ENCODE assay signal across 9 mouse cellular contexts in genomic region chr11:94420325-94420724, GRCm38 (mm10). TPM values are rescaled to one million over a fixed set of nuclear protein-coding genes. Genes with fewer than 3 reads are reported as not detected.
DNase-seq lines count a peak whose midpoint lies in the region; ATAC-seq and TF ChIP-seq lines count a peak whose summit lies in the region.
"Had no signal": no experiment of that assay in that cellular context is flagged by ENCODE, and none has a peak within 500 bp of the region (broad histone marks: within the 10 kb centered on the region; RNA-seq: fewer than 3 reads in every experiment).

No protein-coding gene starts in this region.

- no peaks in the 10 kb centered on the region for H3K27me3 ChIP-seq in heart, adult 2 months (ENCODE audit: control insufficient read depth, insufficient read depth, low read length)
- H3K27me3 ChIP-seq in heart, embryonic 12.5 days (replicated peaks), result peaks cover 81% of the 10 kb centered on the region
- no peaks in the 10 kb centered on the region for H3K27me3 ChIP-seq in lung, embryonic 16.5 days (ENCODE audit: control insufficient read depth, insufficient read depth, low read depth, low read length)
- H3K27me3 ChIP-seq: lung, embryonic 15.5 days had no signal

- 22% methylated on average over 7 of the region's 7 CpGs for whole genome bisulfite sequencing in heart, adult 2 months
- 32% methylated on average over 7 of the region's 7 CpGs for WGBS in heart, embryonic 12.5 days
- 12% methylated on average over 7 of the region's 7 CpGs for WGBS in lung, embryonic 16.5 days

- H3K36me3 ChIP-seq in heart, adult 2 months (ENCODE audit: control insufficient read depth, insufficient read depth, low read length), result no peaks in the 10 kb centered on the region
- no peaks in the 10 kb centered on the region for H3K36me3 ChIP-seq in heart, embryonic 12.5 days
- no peaks in the 10 kb centered on the region for H3K36me3 ChIP-seq in lung, embryonic 16.5 days (ENCODE audit: control insufficient read depth, insufficient read depth, low read length)

- ATAC-seq in heart, embryonic 12.5 days (ENCODE audit: insufficient number of reproducible peaks, low FRiP score), result no peak
- 0 out of 2 replicates have a peak, but pooled peaks have one; percentile 41 for ATAC-seq in lung, embryonic 16.5 days (ENCODE audit: low read depth)
- ATAC-seq in erythroblast, adult 5-6 weeks (replicated peaks; ENCODE audit: low FRiP score, poor library complexity, severe bottlenecking), result no peak

- H3K4me1 ChIP-seq in heart, adult 2 months (ENCODE audit: control insufficient read depth, insufficient read depth, low read length), result no peaks in the 10 kb centered on the region
- H3K4me1 ChIP-seq in heart, embryonic 12.5 days (replicated peaks), result peaks cover 18% of the 10 kb centered on the region; the same call in 1 of the 2 replicates
- no peaks in the 10 kb centered on the region for H3K4me1 ChIP-seq in lung, embryonic 16.5 days (replicated peaks; ENCODE audit: control insufficient read depth, insufficient read depth, low read length)

- no peak overlapping the region for H3K27ac ChIP-seq in heart, adult 2 months
- H3K27ac ChIP-seq in heart, embryonic 12.5 days (ENCODE audit: poor library complexity, severe bottlenecking), result no peak overlapping the region
- no peak overlapping the region for H3K27ac ChIP-seq in lung, embryonic 16.5 days (ENCODE audit: low read length)
- H3K27ac ChIP-seq: lung, embryonic 15.5 days had no signal

- TF ChIP-seq CTCF in heart, adult 2 months (IDR thresholded peaks at IDR 0.05), result peak; percentile 74

- peak; percentile 26 to 47 for DNase-seq in heart, adult 2 months
- peak; percentile 52 for DNase-seq in right cerebral cortex, postnatal 14 days
- DNase-seq in right cerebral cortex, postnatal 36 days (ENCODE audit: low spot score in 2 of 2), result no peak
- peak; percentile 62 to 68 for DNase-seq in cerebellum, postnatal 14 days
- no peak for DNase-seq in layer of hippocampus, adult 9-10 months (ENCODE audit: low spot score)

- no peak for TF ChIP-seq POLR2A in heart, adult 2 months (IDR thresholded peaks at IDR 0.05; ENCODE audit: insufficient read depth, low read depth, low read length)

- no peaks in the 10 kb centered on the region for H3K9me3 ChIP-seq in heart, embryonic 12.5 days (replicated peaks)
- no peaks in the 10 kb centered on the region for H3K9me3 ChIP-seq in lung, embryonic 16.5 days (ENCODE audit: control insufficient read depth, low read length)
- H3K9me3 ChIP-seq: lung, embryonic 15.5 days had no signal

- 0 out of 2 replicates have a peak, but pooled peaks have one; percentile 18 for TF ChIP-seq EP300 in heart, adult 2 months (IDR thresholded peaks at IDR 0.05; ENCODE audit: insufficient read depth, low read depth, low read length)

- no peak overlapping the region for H3K4me2 ChIP-seq in heart, embryonic 12.5 days
- no peak overlapping the region for H3K4me2 ChIP-seq in lung, embryonic 16.5 days (ENCODE audit: low read depth, low read length)
- H3K4me2 ChIP-seq: lung, embryonic 15.5 days had no signal

- no peaks in the 10 kb centered on the region for H3K79me2 ChIP-seq in heart, adult 2 months (replicated peaks; ENCODE audit: control insufficient read depth, insufficient read depth, low read length)

- H3K4me3 ChIP-seq in heart, adult 2 months, result no peak overlapping the region
- no peak overlapping the region for H3K4me3 ChIP-seq in heart, embryonic 12.5 days
- no peak overlapping the region for H3K4me3 ChIP-seq in lung, embryonic 16.5 days (ENCODE audit: low read length)
- H3K4me3 ChIP-seq: lung, embryonic 15.5 days had no signal

- no peak overlapping the region for H3K9ac ChIP-seq in heart, adult 2 months (ENCODE audit: low read depth, low read length)
- no peak overlapping the region for H3K9ac ChIP-seq in heart, embryonic 12.5 days
- H3K9ac ChIP-seq in lung, embryonic 16.5 days (ENCODE audit: low read length), result no peak overlapping the region
- H3K9ac ChIP-seq: lung, embryonic 15.5 days had no signal

- intact Hi-C loops in heart, adult 2 months (cut with DNase I), result loop anchor here (1.0 to 5.0 kb wide), 2 partner anchors 66 to 122 kb away; partner anchors contain the start of gene Spata20

RNA-seq across cellular contexts. Expression of gene Abcc3, which starts 27.5 kb away (rescaled TPM):
- total RNA-seq in heart, adult 2 months (2021), result 1 to 10 TPM; 1.6 to 2.3 TPM
- polyA plus RNA-seq in heart, adult 2 months (2012; rRNA removed), result 1.8 and 2.0 TPM in 2 replicates
- 0.44 and 0.59 TPM in 2 replicates for polyA plus RNA-seq in heart, embryonic 12.5 days (2016; fragmentation: Nextera tagmentation; extraction: Ambion mirVana)
- 4.0 and 5.0 TPM in 2 replicates for polyA plus RNA-seq in lung, embryonic 16.5 days (2015; fragmentation: Nextera tagmentation; extraction: Ambion mirVana)
- total RNA-seq in erythroblast, adult 5-6 weeks (2015; ENCODE audit: low replicate concordance), result 4.2 TPM in 1 of 2 replicates, not detected in the other
- total RNA-seq in erythroblast, adult 5-6 weeks (2017; ENCODE audit: low replicate concordance), result 3.2 and 8.6 TPM in 2 replicates

RNA-seq across cellular contexts. Expression of gene Cacna1g, which starts 53.7 kb away (rescaled TPM):
- total RNA-seq in heart, adult 2 months (2021), result 10 to 100 TPM; 12.2 to 12.9 TPM
- 63.3 and 64.4 TPM in 2 replicates for polyA plus RNA-seq in heart, adult 2 months (2012; rRNA removed)
- polyA plus RNA-seq in heart, embryonic 12.5 days (2016; fragmentation: Nextera tagmentation; extraction: Ambion mirVana), result 1.9 and 2.7 TPM in 2 replicates
- 6.6 and 7.0 TPM in 2 replicates for polyA plus RNA-seq in lung, embryonic 16.5 days (2015; fragmentation: Nextera tagmentation; extraction: Ambion mirVana)
- total RNA-seq in erythroblast, adult 5-6 weeks (2015; ENCODE audit: low replicate concordance), result 109 and 122 TPM in 2 replicates
- 78.9 and 102 TPM in 2 replicates for total RNA-seq in erythroblast, adult 5-6 weeks (2017; ENCODE audit: low replicate concordance)

Comparison
In these comparisons a context has a peak if more than half of its experiments do, and no peak if none do; other contexts are left out.
1. DNase-seq: peak in heart, adult 2 months (2 of 2), right cerebral cortex, postnatal 14 days (single experiment) and cerebellum, postnatal 14 days (2 of 2); none in right cerebral cortex, postnatal 36 days (0 of 2) and layer of hippocampus, adult 9-10 months (single experiment).